Mouse (Mus musculus) urinary bladder, postnatal 25 days (tissue): ENCODE measurements around the gene Rnase12.

Source experiments
- DNase-seq: peaks from one replicate; pipeline ENCODE4 v3.0.0; 2022; ENCODE audit warnings: low spot score

Rnase12 gene

GRCm38 (mm10) chr14:51057401-51057831, at the start of gene Rnase12:
TSS of gene Rnase12 (minus strand) at chr14:51057661.
- no peak for DNase-seq

DNA sequence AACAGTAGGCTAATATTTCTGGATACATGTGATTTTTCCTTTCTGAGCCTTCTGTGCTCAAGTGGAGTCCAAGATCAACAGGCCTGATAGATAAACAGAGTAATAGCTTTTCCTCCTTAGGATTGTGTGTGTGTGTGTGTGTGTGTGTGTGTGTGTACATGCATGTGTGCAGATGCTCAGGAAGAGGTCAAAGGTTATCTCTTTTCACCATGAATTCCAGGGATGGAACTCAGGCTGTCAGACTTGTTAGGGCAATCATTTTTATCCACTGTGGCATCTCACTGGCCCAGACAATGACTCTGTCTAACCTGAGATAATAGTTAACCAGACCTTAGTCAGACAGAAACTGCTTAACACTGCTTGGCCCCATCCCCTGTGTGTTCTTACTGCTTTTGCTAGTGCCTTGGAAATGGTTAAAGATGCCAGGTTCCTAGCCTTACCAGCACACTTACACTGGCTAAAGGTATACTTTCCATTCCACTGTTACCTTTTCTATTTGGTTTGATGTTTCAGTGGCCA, 49.0 kb upstream of the Rnase12 start:
- DNase-seq: no peak

DNA sequence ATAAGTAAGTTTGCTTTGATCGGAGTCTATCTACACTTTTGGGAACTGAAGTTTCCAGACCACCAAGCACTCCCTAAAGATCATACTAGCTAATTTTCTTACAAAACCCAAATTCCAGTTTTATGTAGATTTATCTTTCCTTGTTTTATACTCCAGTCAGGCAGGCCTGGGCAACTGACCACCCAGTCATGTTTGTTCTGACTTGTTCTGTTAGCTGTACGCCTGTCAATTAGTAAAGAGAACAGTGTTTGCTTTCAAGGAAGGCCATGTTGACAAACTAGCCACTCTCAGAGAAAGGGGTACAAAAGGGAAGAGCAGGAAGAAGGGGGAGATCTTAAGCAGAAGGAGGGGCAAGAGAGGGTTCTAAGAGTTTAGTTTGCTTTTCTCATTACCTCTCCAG, 46.9 kb upstream of the Rnase12 start:
- no peak for DNase-seq

DNA sequence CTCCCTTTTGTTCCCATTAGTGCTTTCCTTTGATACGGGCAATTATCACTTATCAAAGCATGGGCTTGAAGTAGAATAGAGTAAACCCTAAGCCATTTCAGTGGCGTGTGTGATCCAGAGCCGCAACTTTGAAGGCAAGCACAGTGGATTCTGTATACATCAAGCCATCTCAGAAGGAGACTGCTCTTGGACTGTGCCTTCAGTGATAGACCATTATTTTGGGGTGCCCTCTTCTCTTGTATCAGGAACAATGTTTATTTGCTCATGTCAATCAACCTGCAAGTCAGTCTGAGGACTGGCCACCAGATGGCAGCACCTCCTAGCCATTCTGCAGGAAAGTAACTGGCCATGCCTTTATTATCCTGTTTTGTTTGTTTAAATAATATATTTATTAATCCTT, 45.8 kb upstream of the Rnase12 start:
- DNase-seq: peak; percentile 70

GRCm38 (mm10) chr14:51101284-51101683, 43.8 kb upstream of the Rnase12 start:
- no peak for DNase-seq

- no peak for DNase-seq
Measured at GRCm38 (mm10) chr14:51098921-51099320, 41.5 kb upstream of the Rnase12 start.

DNA sequence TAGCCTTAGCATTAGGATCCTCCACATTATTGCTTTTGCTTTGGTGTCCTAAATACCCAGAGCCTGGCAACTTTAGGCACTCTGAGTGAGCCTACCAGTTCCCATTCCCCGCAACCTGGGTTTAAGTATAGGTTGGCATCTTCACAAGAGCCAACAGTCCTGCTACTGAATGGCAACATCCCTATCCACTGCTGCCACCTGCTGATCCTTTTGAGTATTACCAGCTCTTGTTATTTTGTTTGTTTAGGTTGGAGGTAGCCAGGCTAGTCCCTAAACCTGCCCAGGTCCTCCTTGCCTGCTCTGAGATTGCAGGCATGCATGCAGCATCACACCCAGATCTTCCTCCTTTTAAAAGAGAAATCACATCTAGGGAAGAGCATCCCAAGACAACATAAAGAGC, 40.8 kb upstream of the Rnase12 start:
- DNase-seq: peak; percentile 68

- no peak for DNase-seq
Measured at GRCm38 (mm10) chr14:51095736-51096524, 38.5 kb upstream of the Rnase12 start.

DNA sequence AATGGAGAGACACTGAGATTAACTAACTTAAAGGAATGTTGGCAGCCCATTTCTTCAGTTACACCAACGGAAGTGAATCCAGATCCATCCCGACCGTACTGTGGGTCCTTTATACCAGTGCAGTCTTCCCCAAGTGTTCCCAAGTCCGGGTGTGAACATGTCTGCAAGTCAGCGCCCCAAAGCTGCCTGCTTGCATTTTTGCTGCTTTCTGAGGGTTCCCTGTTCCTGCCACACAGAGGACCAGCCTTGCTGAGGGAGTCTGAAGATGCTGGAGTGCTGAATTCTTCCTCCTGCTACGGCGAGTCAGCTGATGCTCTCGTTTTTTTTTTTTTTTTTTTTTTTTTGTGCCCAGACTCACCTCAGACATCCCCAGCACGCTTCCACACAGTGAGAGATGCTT, 37.5 kb upstream of the Rnase12 start:
- DNase-seq: no peak

GRCm38 (mm10) chr14:51094096-51094875, 36.8 kb upstream of the Rnase12 start:
- DNase-seq: no peak

DNA sequence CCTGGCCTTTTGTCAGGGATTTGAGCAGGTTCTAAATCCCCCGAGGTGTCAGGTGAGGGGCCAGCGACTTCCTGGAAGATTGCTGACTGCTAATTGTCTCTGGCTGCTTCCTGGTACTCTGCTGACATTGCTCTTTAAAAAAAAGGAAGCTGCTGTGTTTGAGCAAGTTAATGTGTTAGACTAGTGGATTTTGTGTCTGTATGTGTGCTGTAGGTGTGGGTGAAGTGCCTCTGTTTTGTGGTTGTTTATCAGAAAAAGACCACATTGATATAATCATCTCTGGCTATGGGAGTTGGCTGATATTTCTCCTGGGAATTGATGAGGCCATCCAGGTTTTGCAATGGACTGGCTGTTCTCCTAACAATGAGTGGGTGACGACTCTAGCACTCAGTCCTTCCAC, 36.0 kb upstream of the Rnase12 start:
- no peak for DNase-seq

GRCm38 (mm10) chr14:51092073-51092620, 34.7 kb upstream of the Rnase12 start:
- DNase-seq: no peak

DNA sequence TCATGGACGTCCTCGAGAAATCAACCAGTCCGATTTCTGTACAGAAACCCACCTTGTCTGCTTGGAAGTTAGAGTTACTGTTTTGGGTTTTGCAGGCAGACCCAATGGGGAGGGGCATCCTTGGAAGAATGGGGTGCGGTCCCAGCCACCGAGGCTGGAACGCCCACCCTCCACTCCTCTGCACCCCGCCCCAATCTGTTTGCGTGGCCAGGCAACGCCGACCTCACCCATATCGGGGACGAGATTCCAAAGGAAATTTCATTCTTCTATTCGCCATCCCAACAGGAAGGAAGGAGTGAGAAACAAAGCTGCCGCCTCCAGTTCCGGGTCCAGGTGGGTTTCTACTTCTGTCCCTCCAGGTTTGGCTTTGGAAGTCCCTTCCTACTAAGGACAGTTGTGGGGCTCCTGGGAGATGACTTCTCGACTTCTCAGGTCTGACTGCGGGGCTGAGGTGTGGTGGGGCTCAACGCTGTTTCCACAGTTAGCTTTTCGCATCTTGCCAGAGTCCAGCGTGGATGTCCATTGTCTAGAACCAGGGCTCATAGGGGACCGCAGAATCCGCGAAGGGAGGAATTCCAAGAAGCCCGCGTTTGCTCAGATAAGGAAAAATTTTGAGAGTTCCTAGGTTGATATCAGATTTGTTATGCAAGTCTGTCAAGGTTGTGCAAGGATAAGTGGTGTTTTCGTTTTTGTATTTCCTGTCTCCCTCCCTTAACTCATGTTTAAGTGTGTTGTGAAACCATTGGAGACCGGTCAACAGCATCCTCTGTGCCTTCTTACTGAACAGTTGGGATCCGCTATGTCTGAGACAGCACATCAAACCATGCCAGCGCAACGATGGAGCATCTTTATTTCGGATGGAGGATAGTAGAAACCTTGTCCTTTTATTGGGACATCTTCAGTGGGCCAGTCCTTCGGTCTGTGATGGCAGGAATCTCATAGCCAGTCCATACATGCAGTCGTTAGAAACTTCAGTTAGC, 33.8 kb upstream of the Rnase12 start, which contains the start of the genes Rnase4 and Ang:
Rnase4 (plus strand) TSS at position 157 of the 980 bp plus-strand sequence.
Ang (plus strand) TSS at position 230 of the 980 bp plus-strand sequence.
- peak; percentile 63 for DNase-seq

GRCm38 (mm10) chr14:51090077-51090781, 32.8 kb upstream of the Rnase12 start:
- peak; percentile 86 for DNase-seq

DNA sequence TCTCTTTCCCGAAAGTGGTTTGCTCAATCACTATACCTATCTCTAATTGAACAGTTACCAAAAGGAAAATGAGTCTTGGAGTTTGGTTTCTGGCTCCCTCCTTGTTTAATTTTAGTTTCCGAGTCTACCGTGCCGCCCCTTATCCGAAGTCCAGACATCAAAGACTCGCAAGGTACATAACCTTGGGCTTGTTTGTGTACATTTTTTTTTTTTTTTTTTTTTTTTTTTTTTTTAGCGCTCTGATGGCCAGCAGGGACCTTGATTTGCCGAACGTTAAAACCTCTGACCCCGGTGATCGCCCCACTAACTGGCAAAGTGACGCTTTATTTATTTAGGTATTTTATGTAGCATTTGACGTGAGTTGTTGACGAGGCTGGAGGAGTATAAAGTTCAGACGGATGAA, 32.2 kb upstream of the Rnase12 start:
- DNase-seq: no peak

GRCm38 (mm10) chr14:51088970-51089673, 31.7 kb upstream of the Rnase12 start:
- peak; percentile 92 for DNase-seq

DNA sequence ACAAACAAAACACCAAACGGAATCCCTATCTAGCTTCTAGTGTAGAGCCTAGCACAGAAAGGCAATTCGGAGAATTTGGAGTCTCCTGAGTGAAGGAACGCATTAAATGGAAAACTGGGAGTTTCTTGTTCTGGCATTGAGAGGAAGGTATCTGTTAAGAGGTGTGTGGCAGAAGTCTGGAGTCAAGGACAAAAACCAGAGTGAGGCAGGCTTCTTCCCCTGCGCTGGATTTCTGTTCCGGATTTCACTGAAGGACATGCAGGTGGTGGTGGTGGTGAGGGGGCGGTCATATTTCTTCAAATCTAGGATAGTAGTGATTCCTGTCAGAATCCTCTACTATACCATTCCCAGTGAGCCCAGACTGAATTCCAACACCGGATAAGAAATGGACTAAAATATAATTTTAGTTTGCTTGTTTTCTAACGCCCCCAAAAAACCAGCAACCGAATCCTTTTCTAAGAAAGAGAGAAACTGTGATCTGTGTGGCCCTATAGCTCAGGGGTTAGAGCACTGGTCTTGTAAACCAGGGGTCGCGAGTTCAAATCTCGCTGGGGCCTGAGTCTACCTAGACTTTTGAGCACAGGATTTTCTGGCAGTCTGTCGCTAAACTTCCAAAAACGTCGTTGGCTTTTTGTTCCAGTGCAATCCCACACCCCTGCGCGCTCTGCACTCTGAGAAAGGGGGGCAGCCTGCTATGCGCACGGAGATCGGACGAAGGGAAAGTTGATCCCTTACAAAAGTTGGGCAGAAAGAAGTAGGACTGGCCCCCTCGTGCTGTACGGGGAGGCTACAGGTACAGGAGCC, 30.9 kb upstream of the Rnase12 start:
- DNase-seq: peak; percentile 77

DNA sequence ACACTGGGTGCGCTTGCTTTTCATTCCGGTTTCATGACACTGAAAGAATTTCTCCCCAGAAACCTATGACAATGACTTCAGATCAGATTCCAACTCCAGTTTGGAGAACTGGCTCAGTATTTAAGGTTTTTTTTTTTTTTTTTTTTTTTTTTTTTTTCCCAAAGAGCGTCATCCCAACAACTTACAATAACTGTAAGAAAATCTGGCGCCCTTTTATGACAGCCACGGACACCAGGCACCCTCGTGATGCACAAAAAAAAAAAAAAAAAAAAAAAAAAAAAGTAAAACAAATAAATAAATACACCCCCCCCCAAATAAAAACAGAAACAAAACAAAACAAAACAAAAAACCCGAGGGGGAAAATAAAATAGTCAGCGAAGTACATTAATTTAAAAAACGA, 30.3 kb upstream of the Rnase12 start:
- no peak for DNase-seq

DNA sequence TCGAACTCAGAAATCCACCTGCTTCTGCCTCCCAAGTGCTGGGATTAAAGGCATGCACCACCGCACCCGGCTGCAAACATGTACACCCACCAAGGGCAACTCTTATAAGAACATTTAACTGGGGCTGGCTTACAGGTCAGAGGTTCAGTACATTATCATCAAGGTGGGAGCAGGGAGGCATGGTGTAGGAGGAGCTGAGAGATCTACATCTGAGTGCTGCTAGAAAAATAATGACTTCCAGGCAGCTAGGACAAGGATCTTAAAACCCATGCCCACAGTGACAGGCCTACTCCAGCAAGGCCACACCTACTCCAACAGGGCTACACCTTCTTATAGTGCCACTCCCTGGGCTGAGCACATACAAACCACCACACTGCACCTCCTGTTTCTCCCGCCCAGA, 28.4 kb upstream of the Rnase12 start:
- DNase-seq: no peak
